Mouse (Mus musculus) hindbrain, embryonic 13.5 days (tissue): Measurements from ENCODE around the gene Catsperg1. TPM values are rescaled to one million over a fixed set of nuclear protein-coding genes. Genes with fewer than 3 reads are reported as not detected.
"Not testable (repeated sequence)": the region's sequence is repeated elsewhere in the genome, so short reads cannot be mapped to it uniquely, and the experiment has no call there.

Experiments used
- ATAC-seq: fragments of 200-750 bp; cut with Nextera tagmentation; 2 replicates; pipeline ENCODE4 v1.8.0; 2017; ENCODE audit warnings: moderate TSS enrichment; ENCODE audit not compliant: low FRiP score
- H3K27ac ChIP-seq: fragments of 300-500 bp; sonication (generic); 2 replicates; pipeline ENCODE4 v1.5.1; 2015; ENCODE audit warnings: inconsistent platforms, mild to moderate bottlenecking, moderate library complexity
- H3K27me3 ChIP-seq: fragments of 300-500 bp; sonication (generic); 2 replicates; pipeline ENCODE4 v1.6.1; 2015; ENCODE audit warnings: mild to moderate bottlenecking, inconsistent platforms
- H3K36me3 ChIP-seq: fragments of 300-500 bp; sonication (generic); 2 replicates; pipeline ENCODE4 v1.6.1; 2015; ENCODE audit warnings: mild to moderate bottlenecking, inconsistent platforms
- H3K4me1 ChIP-seq: fragments of 300-500 bp; sonication (generic); replicated peaks from 2 replicates; pipeline ENCODE4 v1.6.1; 2015; ENCODE audit warnings: inconsistent platforms
- H3K4me2 ChIP-seq: fragments of 300-500 bp; sonication (generic); 2 replicates; pipeline ENCODE4 v1.6.1; 2015; ENCODE audit warnings: inconsistent platforms, mild to moderate bottlenecking, moderate library complexity
- H3K4me3 ChIP-seq: fragments of 300-500 bp; sonication (generic); 2 replicates; pipeline ENCODE4 v1.5.1; 2015; ENCODE audit warnings: mild to moderate bottlenecking, inconsistent platforms
- H3K9ac ChIP-seq: fragments of 300-500 bp; sonication (generic); 2 replicates; pipeline ENCODE4 v1.6.1; 2015; ENCODE audit warnings: mild to moderate bottlenecking, inconsistent platforms
- H3K9me3 ChIP-seq: fragments of 300-500 bp; sonication (generic); 2 replicates; pipeline ENCODE4 v1.6.1; 2016; ENCODE audit warnings: inconsistent platforms
- WGBS: fragments of 180-500 bp; shearing (Covaris S2); methylation state at CpG from one replicate; pipeline ENCODE4 v1.1.7; 2015; 5-methylcytosine and 5-hydroxymethylcytosine counted together
- polyA plus RNA-seq: library from polyadenylated mRNA; unstranded; fragments of >200 nt; fragmentation: Nextera tagmentation; extraction: Ambion mirVana; gene quantifications from 2 replicates; pipeline ENCODE4 v1.2.1, GENCODE M21; 2015

The Catsperg1 gene
- polyA plus RNA-seq, 1 experiment from 2014 or later = 3.6 TPM

DNA sequence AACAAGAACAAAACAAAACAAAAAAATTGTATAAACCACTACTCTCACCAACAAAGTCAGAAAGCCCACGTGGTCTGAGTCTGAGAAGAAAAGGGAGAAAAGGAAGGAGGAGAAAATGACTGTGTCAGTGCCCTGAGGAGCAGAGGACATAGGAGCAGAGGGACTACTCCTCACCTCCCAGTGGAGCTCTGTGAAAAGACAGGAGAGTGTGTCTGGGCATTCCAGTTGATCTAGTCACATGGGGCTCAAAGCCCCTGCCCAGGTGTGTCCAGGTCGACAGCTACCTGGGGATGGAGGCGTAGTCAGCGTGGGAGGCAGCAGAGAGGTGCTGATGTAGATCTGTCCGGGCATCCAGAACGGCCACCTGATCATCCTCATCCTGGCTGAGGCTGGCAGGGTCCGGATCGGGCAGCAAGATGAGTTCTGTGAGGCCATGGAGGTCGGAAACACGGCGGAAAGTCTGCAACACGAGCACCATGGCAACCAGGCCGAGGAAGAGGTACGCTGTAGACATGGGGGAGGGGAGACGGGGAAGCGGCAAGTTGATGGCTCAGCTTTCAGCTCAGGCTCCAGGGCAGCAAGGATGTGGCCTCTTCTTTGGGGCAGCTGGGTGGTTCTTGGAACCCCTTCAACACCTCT lies 11.0 kb upstream of the Catsperg1 start:
- ATAC-seq = no peak
- no peak overlapping the region for H3K4me3 ChIP-seq
- WGBS = 10% methylated on average over 16 of the region's 16 CpGs
- H3K9ac ChIP-seq = peak overlapping the region; percentile 46; the same call in 1 of the 2 replicates
- peaks cover 13% of the 10 kb centered on the region for H3K27me3 ChIP-seq
- H3K4me2 ChIP-seq = peak overlapping the region; percentile 35
- H3K36me3 ChIP-seq = no peaks in the 10 kb centered on the region
- no peaks in the 10 kb centered on the region for H3K9me3 ChIP-seq
- no peak overlapping the region for H3K27ac ChIP-seq
- peaks cover 9% of the 10 kb centered on the region for H3K4me1 ChIP-seq

DNA sequence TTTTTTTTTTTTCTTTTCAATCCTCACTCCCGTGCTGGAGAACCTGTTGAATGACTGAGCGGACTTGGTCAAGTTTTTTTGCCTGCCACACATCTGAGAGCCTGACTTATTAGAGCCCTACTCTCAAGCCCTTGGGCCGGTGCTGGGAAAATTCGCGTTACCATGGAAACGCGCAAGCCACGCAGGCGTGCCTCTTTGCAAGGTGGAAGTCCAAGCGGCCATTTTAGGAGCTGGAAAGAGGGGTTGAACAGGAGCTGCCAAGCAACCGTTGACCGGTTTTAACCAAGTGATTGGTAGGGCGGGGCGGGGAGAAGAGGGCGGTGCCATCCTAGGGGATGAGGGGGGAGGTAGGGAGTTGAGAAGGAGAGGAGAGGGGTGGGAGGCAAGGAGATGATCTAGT lies 1.0 kb upstream of the Catsperg1 start:
- Histone ChIP-seq H3K9me3 (no peaks in the 10 kb centered on the region), H3K36me3 (no peaks in the 10 kb centered on the region), H3K4me2 (no peak overlapping the region), H3K4me1 (peaks cover 20% of the 10 kb centered on the region; the same call in 1 of the 2 replicates), H3K4me3 (no peak overlapping the region), H3K9ac (no peak overlapping the region), H3K27me3 (peaks cover 22% of the 10 kb centered on the region), H3K27ac (no peak overlapping the region)
- ATAC-seq = no peak
- WGBS = 41% methylated on average over 15 of the region's 15 CpGs

GRCm38 (mm10) chr7:29214236-29214635 lies 401 bp upstream of the Catsperg1 start:
- Histone ChIP-seq H3K36me3 (no peaks in the 10 kb centered on the region), H3K9me3 (no peaks in the 10 kb centered on the region), H3K27ac (no peak overlapping the region), H3K4me1 (peaks cover 20% of the 10 kb centered on the region; the same call in 1 of the 2 replicates), H3K4me2 (peak overlapping the region; percentile 48; the same call in 1 of the 2 replicates), H3K9ac (no peak overlapping the region), H3K4me3 (no peak overlapping the region), H3K27me3 (peaks cover 22% of the 10 kb centered on the region)
- WGBS = 50% methylated on average over 2 of the region's 2 CpGs
- ATAC-seq = no peak

GRCm38 (mm10) chr7:29212775-29213560 lies 867 bp downstream of the Catsperg1 start:
- not testable (repeated sequence) for H3K27ac ChIP-seq, H3K9ac ChIP-seq, H3K36me3 ChIP-seq, H3K9me3 ChIP-seq
- H3K4me3 ChIP-seq = peak overlapping the region; percentile 29
- H3K27me3 ChIP-seq = peaks cover 19% of the 10 kb centered on the region
- peak overlapping the region; percentile 48 for H3K4me2 ChIP-seq
- peak; percentile 22; the same call in 1 of the 2 replicates for ATAC-seq
- 17% methylated on average over 40 of the region's 40 CpGs for WGBS
- peaks cover 20% of the 10 kb centered on the region; the same call in 1 of the 2 replicates for H3K4me1 ChIP-seq

GRCm38 (mm10) chr7:29212199-29212765 lies 1.6 kb downstream of the Catsperg1 start:
- H3K27ac ChIP-seq = no peak overlapping the region
- ATAC-seq = no peak
- WGBS = 16% methylated on average over 26 of the region's 26 CpGs
- H3K4me1 ChIP-seq = peaks cover 20% of the 10 kb centered on the region; the same call in 1 of the 2 replicates
- H3K4me2 ChIP-seq = peak overlapping the region; percentile 48
- no peaks in the 10 kb centered on the region for H3K9me3 ChIP-seq
- H3K9ac ChIP-seq = no peak overlapping the region
- H3K4me3 ChIP-seq = peak overlapping the region; percentile 30
- peaks cover 19% of the 10 kb centered on the region for H3K27me3 ChIP-seq
- no peaks in the 10 kb centered on the region for H3K36me3 ChIP-seq

GRCm38 (mm10) chr7:29211415-29212198 lies 2.2 kb downstream of the Catsperg1 start:
- Histone ChIP-seq H3K36me3 (no peaks in the 10 kb centered on the region), H3K4me2 (peak overlapping the region; percentile 48), H3K9ac (no peak overlapping the region), H3K4me3 (peak overlapping the region; percentile 30), H3K4me1 (peaks cover 20% of the 10 kb centered on the region; the same call in 1 of the 2 replicates), H3K9me3 (no peaks in the 10 kb centered on the region), H3K27ac (no peak overlapping the region), H3K27me3 (peaks cover 19% of the 10 kb centered on the region)
- ATAC-seq = peak; percentile 50
- 5% methylated on average over 34 of the region's 34 CpGs for WGBS

DNA sequence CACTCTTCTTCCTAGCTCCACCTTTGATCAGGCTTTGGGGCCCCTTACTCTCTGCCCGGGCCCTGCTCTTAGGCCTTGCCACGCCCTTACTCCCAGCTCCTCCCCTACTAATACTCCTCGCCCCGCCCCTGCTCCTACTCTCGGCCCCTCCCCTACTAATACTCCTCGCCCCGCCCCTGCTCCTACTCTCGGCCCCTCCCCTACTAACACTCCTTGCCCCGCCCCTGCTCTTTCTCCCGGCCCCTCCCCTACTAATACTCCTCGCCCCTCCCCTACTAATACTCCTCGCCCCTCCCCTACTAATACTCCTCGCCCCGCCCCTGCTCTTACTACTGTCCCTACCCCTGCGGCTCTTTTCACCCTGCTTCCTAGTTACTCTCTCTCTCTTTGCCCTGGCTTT lies 2.8 kb downstream of the Catsperg1 start:
- H3K36me3 ChIP-seq, H3K27ac ChIP-seq, H3K9ac ChIP-seq, H3K9me3 ChIP-seq, ATAC-seq: not testable (repeated sequence)
- H3K4me2 ChIP-seq = peak overlapping the region; percentile 48
- H3K4me1 ChIP-seq = peaks cover 20% of the 10 kb centered on the region; the same call in 1 of the 2 replicates
- H3K27me3 ChIP-seq = peaks cover 19% of the 10 kb centered on the region
- 30% methylated on average over 12 of the region's 15 CpGs for WGBS
- peak overlapping the region; percentile 30 for H3K4me3 ChIP-seq

DNA sequence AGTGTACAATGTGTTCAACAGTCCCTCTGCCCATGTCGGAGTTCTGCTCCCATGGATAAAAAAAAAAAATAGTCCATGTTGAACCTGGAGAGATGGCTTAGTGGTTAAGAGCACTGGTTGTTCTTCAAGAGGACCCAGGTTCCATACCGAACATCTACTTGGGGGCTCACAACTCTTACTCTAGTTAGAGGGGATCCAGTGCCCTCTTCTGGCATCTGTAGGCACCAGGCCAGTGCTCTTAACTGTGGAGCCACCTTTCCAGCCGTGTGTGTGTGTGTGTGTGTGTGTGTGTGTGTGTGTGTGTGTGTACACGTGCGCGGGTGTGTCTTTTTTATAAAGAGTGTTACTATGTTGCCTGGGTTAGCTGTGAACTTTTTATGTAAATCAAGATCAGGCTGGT lies 11.3 kb downstream of the Catsperg1 start:
- no peak overlapping the region for H3K4me2 ChIP-seq
- H3K9me3 ChIP-seq = no peaks in the 10 kb centered on the region
- no peak for ATAC-seq
- no peaks in the 10 kb centered on the region for H3K4me1 ChIP-seq
- H3K36me3 ChIP-seq = no peaks in the 10 kb centered on the region
- H3K4me3 ChIP-seq = no peak overlapping the region
- 86% methylated on average over 6 of the region's 6 CpGs for WGBS
- no peak overlapping the region for H3K27ac ChIP-seq
- no peak overlapping the region for H3K9ac ChIP-seq
- H3K27me3 ChIP-seq = 0 out of 2 replicates have a peak, but pooled peaks cover 4% of the 10 kb centered on the region

DNA sequence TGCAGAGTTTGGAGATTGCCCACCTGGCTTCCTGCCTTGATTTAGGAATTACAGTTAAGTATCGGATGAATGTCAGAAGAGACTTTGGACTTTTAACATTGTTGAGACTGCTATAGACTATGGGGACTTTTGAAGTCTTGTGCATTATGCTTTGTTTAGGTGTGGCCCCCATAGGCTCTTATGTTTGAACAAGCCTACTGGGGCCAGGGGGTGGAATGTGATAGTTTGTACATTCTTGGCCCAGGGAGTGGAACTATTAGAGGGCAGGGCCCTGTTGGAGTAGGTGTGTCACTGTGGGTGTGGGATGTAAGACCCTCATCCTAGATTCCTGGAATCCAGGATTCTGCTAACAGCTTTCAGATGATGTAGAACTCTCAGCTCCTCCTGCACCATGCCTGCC lies 19.6 kb downstream of the Catsperg1 start:
- H3K9ac ChIP-seq, ATAC-seq, H3K9me3 ChIP-seq, H3K36me3 ChIP-seq, H3K27ac ChIP-seq, H3K27me3 ChIP-seq, H3K4me2 ChIP-seq, H3K4me3 ChIP-seq, H3K4me1 ChIP-seq: not testable (repeated sequence)
- 94% methylated on average over 1 of the region's 1 CpGs for WGBS

DNA sequence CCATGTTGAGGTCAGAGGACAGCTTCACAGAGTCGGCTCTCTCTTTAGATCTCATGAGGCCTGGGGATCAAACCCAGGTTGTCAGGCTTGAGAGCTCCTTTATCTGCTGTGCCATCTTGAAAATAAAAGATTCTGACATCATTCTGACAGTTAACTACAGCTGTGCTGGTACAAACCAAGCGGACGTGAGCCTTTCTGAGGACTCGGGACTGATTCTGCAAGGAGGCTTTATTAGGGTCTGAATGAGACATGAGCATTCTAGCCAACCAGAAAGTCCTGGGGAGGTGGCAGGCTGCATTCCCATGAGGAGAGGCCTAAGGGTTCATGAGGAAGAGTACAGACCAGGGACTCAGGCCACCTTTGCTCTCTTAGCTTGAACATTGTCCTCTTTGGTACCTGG lies 32.5 kb downstream of the Catsperg1 start:
- WGBS = 85% methylated on average over 4 of the region's 4 CpGs
- Histone ChIP-seq H3K4me1 (peaks cover 27% of the 10 kb centered on the region), H3K27ac (peak overlapping the region; percentile 77; the same call in 1 of the 2 replicates), H3K4me2 (peak overlapping the region; percentile 49)
- H3K9me3 ChIP-seq, H3K9ac ChIP-seq, H3K27me3 ChIP-seq, H3K4me3 ChIP-seq, ATAC-seq, H3K36me3 ChIP-seq: not testable (repeated sequence)

DNA sequence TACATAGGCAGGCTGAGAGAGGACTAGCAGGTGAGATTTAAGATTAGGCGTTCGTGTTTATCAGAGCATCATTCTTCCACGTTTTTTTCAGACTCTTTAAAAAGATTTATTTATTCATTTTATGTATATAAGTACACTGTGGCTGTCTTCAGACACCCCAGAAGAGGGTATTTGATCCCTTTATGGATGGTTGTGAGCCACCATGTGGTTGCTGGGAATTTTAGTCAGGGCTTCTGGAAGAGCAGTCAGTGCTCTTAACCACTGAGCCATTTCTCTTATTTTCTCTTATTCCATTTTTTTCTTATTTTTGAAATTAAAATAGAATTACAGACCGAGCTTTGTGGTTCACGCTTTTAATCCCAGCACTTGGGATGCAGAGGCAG lies 33.0 kb downstream of the Catsperg1 start:
- Histone ChIP-seq H3K9ac (peak overlapping the region; percentile 35; the same call in 1 of the 2 replicates), H3K4me3 (peak overlapping the region; percentile 71), H3K4me1 (peaks cover 27% of the 10 kb centered on the region), H3K27me3 (no peaks in the 10 kb centered on the region), H3K36me3 (peaks cover 13% of the 10 kb centered on the region), H3K27ac (peak overlapping the region; percentile 77), H3K4me2 (peak overlapping the region; percentile 49), H3K9me3 (no peaks in the 10 kb centered on the region)
- 41% methylated on average over 5 of the region's 5 CpGs for WGBS
- ATAC-seq = peak; percentile 40
